Mouse (Mus musculus) embryonic facial prominence, embryonic 11.5 days (tissue): Measurements from ENCODE around the gene Nup210l. TPM values are rescaled to one million over a fixed set of nuclear protein-coding genes. Genes with fewer than 3 reads are reported as not detected.

Source experiments
- ATAC-seq: fragments of 200-750 bp; cut with Nextera tagmentation; replicated peaks from 2 replicates; pipeline ENCODE4 v1.8.0; 2017; ENCODE audit warnings: low read depth; ENCODE audit not compliant: insufficient number of reproducible peaks, low FRiP score, low TSS enrichment
- DNase-seq: peaks from one replicate; pipeline ENCODE4 v3.0.0-alpha.2; 2015; ENCODE audit warnings: low spot score
- H3K27ac ChIP-seq: fragments of 300-500 bp; sonication (generic); replicated peaks from 2 replicates; pipeline ENCODE4 v1.5.1; 2014; ENCODE audit warnings: mild to moderate bottlenecking, low read depth, low read length, control low read depth
- H3K27me3 ChIP-seq: fragments of 300-500 bp; sonication (generic); 2 replicates; pipeline ENCODE4 v1.6.1; 2014; ENCODE audit warnings: mild to moderate bottlenecking, low read length, moderate library complexity, mixed read lengths; ENCODE audit not compliant: control insufficient read depth, insufficient read depth
- H3K36me3 ChIP-seq: fragments of 300-500 bp; sonication (generic); replicated peaks from 2 replicates; pipeline ENCODE4 v1.6.1; 2014; ENCODE audit warnings: low read depth, mild to moderate bottlenecking, low read length, moderate library complexity, mixed read lengths; ENCODE audit not compliant: control insufficient read depth, insufficient read depth
- H3K4me1 ChIP-seq: fragments of 300-500 bp; sonication (generic); 2 replicates; pipeline ENCODE4 v1.6.1; 2014; ENCODE audit warnings: low read length, mixed read lengths; ENCODE audit not compliant: control insufficient read depth, insufficient read depth
- H3K4me2 ChIP-seq: fragments of 300-500 bp; sonication (generic); 2 replicates; pipeline ENCODE4 v1.6.1; 2014; ENCODE audit warnings: low read depth, mild to moderate bottlenecking, control low read depth, low read length, moderate library complexity
- H3K4me3 ChIP-seq: fragments of 300-500 bp; sonication (generic); 2 replicates; pipeline ENCODE4 v1.5.1; 2014; ENCODE audit warnings: low read depth, low read length, control low read depth
- H3K9ac ChIP-seq: fragments of 300-500 bp; sonication (generic); replicated peaks from 2 replicates; pipeline ENCODE4 v1.6.1; 2014; ENCODE audit warnings: mild to moderate bottlenecking, control low read depth, low read length
- H3K9me3 ChIP-seq: fragments of 300-500 bp; sonication (generic); replicated peaks from 2 replicates; pipeline ENCODE4 v1.6.1; 2016; ENCODE audit warnings: mild to moderate bottlenecking, low read length, inconsistent platforms, mixed read lengths; ENCODE audit not compliant: control insufficient read depth
- WGBS: fragments of 180-500 bp; shearing (Covaris S2); extraction: QIAGEN DNeasy Blood & Tissue Kit; methylation state at CpG from one replicate; pipeline ENCODE4 v1.1.7; 2014; 5-methylcytosine and 5-hydroxymethylcytosine counted together
- polyA plus RNA-seq: library from polyadenylated mRNA; unstranded; fragments of >200 nt; fragmentation: Nextera tagmentation; extraction: Ambion mirVana; gene quantifications from 2 replicates; pipeline ENCODE4 v1.2.1, GENCODE M21; 2014

Nup210l gene
- polyA plus RNA-seq, 1 experiment from 2014 or later: 0.45 TPM

- Histone ChIP-seq H3K9ac (peak within 1 kb of the TSS; percentile 66), H3K27ac (peak within 1 kb of the TSS; percentile 70), H3K4me3 (peak within 1 kb of the TSS; percentile 62), H3K9me3 (no peaks in the 10 kb centered on the region), H3K36me3 (no peaks in the 10 kb centered on the region; the same call in 1 of the 2 replicates), H3K27me3 (no peaks in the 10 kb centered on the region), H3K4me2 (peak within 1 kb of the TSS; percentile 79), H3K4me1 (no peaks in the 10 kb centered on the region)
- ATAC-seq (peak; percentile 89), DNase-seq (peak; percentile 93)
- WGBS: under 1% methylated on average over 54 of the region's 61 CpGs
Observed at GRCm38 (mm10) chr3:90231507-90232333, 127.8 kb downstream of the Nup210l start, which contains the start of gene Jtb. Gene Jtb, plus strand, starts transcription at chr3:90231597.

DNA sequence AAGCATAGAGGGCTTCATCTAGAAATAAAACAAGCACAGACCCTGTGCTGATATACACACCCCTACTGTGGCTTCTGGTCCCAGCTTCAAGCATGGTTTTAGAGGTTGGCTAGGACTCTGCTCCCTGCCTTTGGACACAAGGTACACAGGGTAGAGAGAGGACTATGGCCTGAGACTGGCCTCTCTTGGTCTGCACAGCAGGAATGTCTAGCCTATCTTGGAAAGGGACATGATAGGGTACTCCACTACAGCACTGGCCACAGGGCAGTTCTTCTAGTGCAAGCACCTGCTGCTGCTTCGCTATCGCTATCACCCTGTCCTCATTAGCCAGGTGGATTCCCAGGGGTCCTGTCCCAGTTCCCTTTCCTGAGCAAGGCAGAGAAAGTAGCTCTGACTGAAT, 137.3 kb downstream of the Nup210l start:
- DNase-seq (no peak), ATAC-seq (no peak)
- no peak overlapping the region for H3K4me2 ChIP-seq
- no peak overlapping the region for H3K9ac ChIP-seq
- H3K36me3 ChIP-seq: no peaks in the 10 kb centered on the region; the same call in none of the 2 replicates
- H3K27ac ChIP-seq: no peak overlapping the region
- no peaks in the 10 kb centered on the region for H3K9me3 ChIP-seq
- WGBS: 90% methylated on average over 2 of the region's 2 CpGs
- H3K4me3 ChIP-seq: no peak overlapping the region
- no peaks in the 10 kb centered on the region for H3K27me3 ChIP-seq
- no peaks in the 10 kb centered on the region for H3K4me1 ChIP-seq

- ATAC-seq (no peak; the same call in 1 of the 2 replicates), DNase-seq (no peak)
- no peaks in the 10 kb centered on the region; the same call in 1 of the 2 replicates for H3K36me3 ChIP-seq
- no peak overlapping the region for H3K9ac ChIP-seq
- H3K9me3 ChIP-seq: no peaks in the 10 kb centered on the region
- H3K4me2 ChIP-seq: no peak overlapping the region
- no peaks in the 10 kb centered on the region for H3K4me1 ChIP-seq
- H3K4me3 ChIP-seq: no peak overlapping the region
- no peak overlapping the region for H3K27ac ChIP-seq
- 83% methylated on average over 10 of the region's 10 CpGs for WGBS
- H3K27me3 ChIP-seq: no peaks in the 10 kb centered on the region
Observed at GRCm38 (mm10) chr3:90241669-90242358, 137.9 kb downstream of the Nup210l start.

DNA sequence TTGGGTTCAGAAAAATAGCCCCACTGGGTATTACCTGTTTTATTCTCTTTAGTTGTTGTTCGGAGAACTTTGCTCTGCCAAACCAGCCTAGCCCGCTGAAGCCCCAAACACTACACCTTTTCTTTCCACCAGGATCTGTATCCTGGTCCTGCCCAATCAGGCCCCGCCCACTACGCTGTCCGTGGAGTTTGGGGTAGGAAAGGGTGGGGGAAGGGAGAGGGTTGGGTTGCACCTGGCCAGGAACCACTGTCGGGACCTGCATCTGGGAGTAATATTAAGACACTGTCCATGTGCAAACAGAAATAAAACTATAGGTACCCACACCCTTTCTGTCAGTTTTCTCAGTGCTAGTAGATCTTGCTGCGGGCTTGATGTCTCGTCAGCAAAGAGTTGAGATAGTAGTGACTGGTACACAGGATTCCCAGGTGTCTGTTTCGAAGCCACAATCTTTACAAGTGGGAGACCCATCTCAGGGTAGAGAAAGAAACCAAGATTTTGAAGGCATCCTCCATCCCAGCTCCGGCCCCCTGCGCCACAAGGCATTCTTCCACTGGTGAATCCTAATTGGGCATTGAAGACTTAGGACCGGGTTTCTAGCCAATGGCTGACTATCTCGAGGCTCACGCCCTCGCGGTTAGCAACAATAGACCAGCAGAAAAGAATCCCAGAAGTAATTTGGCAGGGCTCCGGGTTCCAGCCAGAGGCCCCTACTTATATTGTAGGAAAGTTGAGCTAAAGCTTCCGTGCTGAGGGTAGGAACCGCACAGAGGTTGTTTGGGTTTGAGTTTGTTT, 139.2 kb downstream of the Nup210l start, which contains the start of gene Creb3l4:
Gene Creb3l4 (minus strand): TSS at position 529 of the 792 bp plus-strand sequence.
- no peak within 1 kb of the TSS for H3K27ac ChIP-seq
- H3K27me3 ChIP-seq: no peaks in the 10 kb centered on the region
- H3K9ac ChIP-seq: peak within 1 kb of the TSS; percentile 29
- H3K4me3 ChIP-seq: peak within 1 kb of the TSS; percentile 20
- peak within 1 kb of the TSS; percentile 46 for H3K4me2 ChIP-seq
- no peaks in the 10 kb centered on the region for H3K9me3 ChIP-seq
- 3% methylated on average over 19 of the region's 19 CpGs for WGBS
- ATAC-seq (peak; percentile 47), DNase-seq (peak; percentile 85)
- no peaks in the 10 kb centered on the region for H3K36me3 ChIP-seq
- no peaks in the 10 kb centered on the region for H3K4me1 ChIP-seq

- Histone ChIP-seq H3K27me3 (no peaks in the 10 kb centered on the region), H3K27ac (no peak overlapping the region), H3K9ac (no peak overlapping the region), H3K36me3 (no peaks in the 10 kb centered on the region), H3K4me2 (no peak overlapping the region), H3K4me3 (no peak overlapping the region), H3K9me3 (no peaks in the 10 kb centered on the region), H3K4me1 (no peaks in the 10 kb centered on the region)
- 68% methylated on average over 2 of the region's 2 CpGs for WGBS
- no peak for DNase-seq
- no peak for ATAC-seq
Observed at GRCm38 (mm10) chr3:90245406-90245805, 141.5 kb downstream of the Nup210l start.

- WGBS: 0% methylated on average over 3 of the region's 3 CpGs
- H3K4me1 ChIP-seq: no peaks in the 10 kb centered on the region
- peak overlapping the region; percentile 5; the same call in 1 of the 2 replicates for H3K4me3 ChIP-seq
- peak overlapping the region; percentile 48 for H3K4me2 ChIP-seq
- ATAC-seq (no peak; the same call in 1 of the 2 replicates), DNase-seq (no peak)
- peak overlapping the region; percentile 53 for H3K27ac ChIP-seq
- H3K9ac ChIP-seq: peak overlapping the region; percentile 46
- H3K27me3 ChIP-seq: no peaks in the 10 kb centered on the region
- H3K36me3 ChIP-seq: no peaks in the 10 kb centered on the region
- no peaks in the 10 kb centered on the region for H3K9me3 ChIP-seq
Observed at GRCm38 (mm10) chr3:90247630-90247959, 143.7 kb downstream of the Nup210l start.

DNA sequence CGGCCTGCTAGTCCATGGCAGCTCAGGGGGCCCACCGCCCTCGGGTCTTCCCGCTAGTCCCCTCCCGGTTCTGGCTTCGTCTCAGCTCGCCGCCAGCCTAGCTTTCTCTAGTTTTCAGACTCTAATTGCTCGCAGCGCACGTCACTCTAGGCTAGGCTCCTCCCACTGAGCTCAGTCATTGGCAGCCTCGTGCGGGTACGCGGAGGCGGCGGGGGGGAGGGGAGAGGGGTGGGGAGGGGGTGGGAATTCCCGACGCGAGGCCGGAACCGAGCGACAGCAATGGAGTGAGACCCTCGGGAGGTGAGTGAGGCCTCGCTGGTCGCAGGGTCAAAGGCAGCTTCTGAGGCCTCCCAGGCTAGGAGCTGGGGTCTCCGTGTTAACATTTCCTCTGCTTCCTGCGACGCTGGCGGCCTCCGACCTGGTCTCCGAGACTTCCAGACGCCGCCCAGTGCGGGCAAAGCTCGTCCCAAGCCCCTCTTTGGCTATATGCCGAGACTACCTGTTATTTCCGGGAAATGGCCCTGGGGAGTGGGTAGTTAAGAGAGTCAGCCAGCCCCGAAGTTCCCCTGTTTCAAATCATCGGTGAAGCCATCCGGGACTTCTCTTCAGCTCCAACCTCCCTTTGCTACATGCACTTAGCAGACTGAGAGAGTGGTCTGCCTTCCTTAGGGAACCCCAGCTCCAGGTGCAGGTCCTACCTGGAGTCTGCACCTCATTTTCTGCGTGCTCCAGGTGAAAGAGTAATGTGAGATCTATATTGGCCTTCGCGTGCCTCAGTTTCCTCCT, 144.2 kb downstream of the Nup210l start, which contains the start of gene Slc39a1:
Gene Slc39a1 (plus strand): TSS at position 213 of the 786 bp plus-strand sequence.
- under 1% methylated on average over 44 of the region's 44 CpGs for WGBS
- Histone ChIP-seq H3K4me3 (peak within 1 kb of the TSS; percentile 57), H3K4me1 (no peaks in the 10 kb centered on the region), H3K36me3 (no peaks in the 10 kb centered on the region), H3K4me2 (peak within 1 kb of the TSS; percentile 83), H3K9me3 (no peaks in the 10 kb centered on the region), H3K27ac (peak within 1 kb of the TSS; percentile 53), H3K27me3 (no peaks in the 10 kb centered on the region), H3K9ac (peak within 1 kb of the TSS; percentile 73)
- DNase-seq (peak; percentile 98), ATAC-seq (peak; percentile 89)
